ENCODE assay signal across 11 mouse cellular contexts in genomic region chr7:126762471-126763008, GRCm38 (mm10). TPM values are rescaled to one million over a fixed set of nuclear protein-coding genes. Genes with fewer than 3 reads are reported as not detected.
DNase-seq lines count a peak whose midpoint lies in the region; ATAC-seq and TF ChIP-seq lines count a peak whose summit lies in the region.
"Had no signal": no experiment of that assay in that cellular context is flagged by ENCODE, and none has a peak within 500 bp of the region (broad histone marks: within the 10 kb centered on the region; RNA-seq: fewer than 3 reads in every experiment).

No protein-coding gene starts in this region.

- H3K27ac ChIP-seq in heart, embryonic 10.5 days, result peak overlapping the region; percentile 49; the same call in 1 of the 2 replicates
- H3K27ac ChIP-seq in forebrain, embryonic 14.5 days (ENCODE audit: low read depth, low read length), result peak overlapping the region; percentile 75
- 0 out of 2 replicates have a peak overlapping the region, but pooled peaks have one; percentile 40 for H3K27ac ChIP-seq in liver, postnatal 0 days (ENCODE audit: low read depth)
- H3K27ac ChIP-seq in kidney, embryonic 14.5 days (ENCODE audit: low read depth, low read length), result no peak overlapping the region

- WGBS in heart, embryonic 10.5 days, result 57% methylated on average over 17 of the region's 17 CpGs
- 57% methylated on average over 17 of the region's 17 CpGs for WGBS in forebrain, embryonic 14.5 days
- WGBS in liver, postnatal 0 days (ENCODE audit: insufficient replicate concordance), result 62% methylated on average over 17 of the region's 17 CpGs
- WGBS in kidney, embryonic 14.5 days, result 67% methylated on average over 17 of the region's 17 CpGs

- ATAC-seq in forebrain, embryonic 14.5 days, result no peak
- no peak for ATAC-seq in liver, postnatal 0 days
- ATAC-seq in kidney, embryonic 14.5 days (ENCODE audit: low FRiP score, low TSS enrichment), result no peak

- peaks cover 51% of the 10 kb centered on the region for H3K36me3 ChIP-seq in heart, embryonic 10.5 days
- peaks cover 67% of the 10 kb centered on the region for H3K36me3 ChIP-seq in E14TG2a.4 (ENCODE audit: insufficient read depth, low read length)
- H3K36me3 ChIP-seq in forebrain, embryonic 14.5 days (ENCODE audit: control insufficient read depth, insufficient read depth, low read length), result peaks cover 54% of the 10 kb centered on the region
- peaks cover 40% of the 10 kb centered on the region for H3K36me3 ChIP-seq in liver, postnatal 0 days (replicated peaks; ENCODE audit: insufficient read depth, low read length)
- peaks cover 62% of the 10 kb centered on the region for H3K36me3 ChIP-seq in kidney, embryonic 14.5 days (ENCODE audit: control insufficient read depth, insufficient read depth, low read length)

- H3K4me3 ChIP-seq in heart, embryonic 10.5 days, result no peak overlapping the region
- H3K4me3 ChIP-seq in E14TG2a.4 (replicated peaks; ENCODE audit: low read length), result peak overlapping the region; percentile 35
- H3K4me3 ChIP-seq in forebrain, embryonic 14.5 days (ENCODE audit: low read depth, low read length), result no peak overlapping the region
- no peak overlapping the region for H3K4me3 ChIP-seq in liver, postnatal 0 days (ENCODE audit: low read depth, low read length)
- H3K4me3 ChIP-seq in kidney, embryonic 14.5 days (ENCODE audit: low read length), result no peak overlapping the region

- TF ChIP-seq CTCF in E14TG2a.4 (conservative IDR thresholded peaks at IDR 0.05; ENCODE audit: low read length), result no peak
- no peak for TF ChIP-seq CTCF in liver, postnatal 0 days (IDR thresholded peaks at IDR 0.05; ENCODE audit: low read depth)

- DNase-seq in heart, embryonic 10.5 days (ENCODE audit: low spot score), result no peak
- DNase-seq in heart, adult 8-10 months (ENCODE audit: low spot score), result no peak
- DNase-seq in forebrain, embryonic 14.5 days (ENCODE audit: low spot score), result peak; percentile 40
- no peak for DNase-seq in liver, postnatal 0 days
- no peak for DNase-seq in yolk sac, embryonic 10.5 days (ENCODE audit: low spot score)
- DNase-seq in gastrocnemius, postnatal 25 days, result no peak
- DNase-seq: thymus, postnatal 25 days had no signal

- peak overlapping the region; percentile 6; the same call in 1 of the 2 replicates for H3K9ac ChIP-seq in forebrain, embryonic 14.5 days (ENCODE audit: low read length)
- H3K9ac ChIP-seq in liver, postnatal 0 days (replicated peaks), result no peak overlapping the region
- no peak overlapping the region for H3K9ac ChIP-seq in kidney, embryonic 14.5 days (ENCODE audit: low read depth, low read length)

- H3K4me1 ChIP-seq in heart, embryonic 10.5 days, result peaks cover 66% of the 10 kb centered on the region
- peaks cover 86% of the 10 kb centered on the region for H3K4me1 ChIP-seq in E14TG2a.4 (replicated peaks; ENCODE audit: low read depth, low read length)
- peaks cover 14% of the 10 kb centered on the region for H3K4me1 ChIP-seq in forebrain, embryonic 14.5 days (ENCODE audit: control insufficient read depth, insufficient read depth, low read length)
- H3K4me1 ChIP-seq in liver, postnatal 0 days (ENCODE audit: insufficient read depth), result peaks cover 40% of the 10 kb centered on the region
- H3K4me1 ChIP-seq in kidney, embryonic 14.5 days (ENCODE audit: control insufficient read depth, insufficient read depth, low read length), result peaks cover 16% of the 10 kb centered on the region; the same call in 1 of the 2 replicates

- no peaks in the 10 kb centered on the region for H3K27me3 ChIP-seq in heart, embryonic 10.5 days (ENCODE audit: insufficient read depth, poor library complexity, severe bottlenecking)
- H3K27me3 ChIP-seq in E14TG2a.4 (ENCODE audit: insufficient read depth, low read length), result no peaks in the 10 kb centered on the region
- no peaks in the 10 kb centered on the region for H3K27me3 ChIP-seq in forebrain, embryonic 14.5 days (replicated peaks; ENCODE audit: control insufficient read depth, insufficient read depth, low read length)
- no peaks in the 10 kb centered on the region for H3K27me3 ChIP-seq in liver, postnatal 0 days (ENCODE audit: insufficient read depth, low read length)
- H3K27me3 ChIP-seq in kidney, embryonic 14.5 days (ENCODE audit: control insufficient read depth, insufficient read depth, low read length), result no peaks in the 10 kb centered on the region
- H3K27me3 ChIP-seq: megakaryocyte, embryonic 14.5 days had no signal

- no peaks in the 10 kb centered on the region for H3K9me3 ChIP-seq in heart, embryonic 10.5 days
- H3K9me3 ChIP-seq in E14TG2a.4 (ENCODE audit: low read length), result no peaks in the 10 kb centered on the region
- H3K9me3 ChIP-seq in forebrain, embryonic 14.5 days (replicated peaks; ENCODE audit: control insufficient read depth, low read length), result no peaks in the 10 kb centered on the region
- no peaks in the 10 kb centered on the region for H3K9me3 ChIP-seq in liver, postnatal 0 days (ENCODE audit: low read length)
- H3K9me3 ChIP-seq in kidney, embryonic 14.5 days (ENCODE audit: control insufficient read depth, low read length), result no peaks in the 10 kb centered on the region
- H3K9me3 ChIP-seq: megakaryocyte, embryonic 14.5 days had no signal

- peak overlapping the region; percentile 23 for H3K4me2 ChIP-seq in forebrain, embryonic 14.5 days (ENCODE audit: low read length)
- H3K4me2 ChIP-seq in liver, postnatal 0 days (ENCODE audit: low read depth, low read length), result no peak overlapping the region
- no peak overlapping the region for H3K4me2 ChIP-seq in kidney, embryonic 14.5 days (replicated peaks; ENCODE audit: low read depth, low read length)

- TF ChIP-seq EP300 in liver, postnatal 0 days (IDR thresholded peaks at IDR 0.05; ENCODE audit: low read depth), result no peak

RNA-seq across cellular contexts. Expression of gene Mapk3, which starts 3.1 kb away (rescaled TPM):
- polyA plus RNA-seq in heart, embryonic 10.5 days (2016; fragmentation: Nextera tagmentation; extraction: Ambion mirVana), result 59.6 and 69.8 TPM in 2 replicates
- total RNA-seq in heart, adult 8-10 months (2022), result 10 to 100 TPM; 46.5 to 52.3 (median 50.4) TPM
- polyA plus RNA-seq in forebrain, embryonic 14.5 days (2014; fragmentation: Nextera tagmentation; extraction: Ambion mirVana), result 90.8 and 99.7 TPM in 2 replicates
- polyA plus RNA-seq in liver, postnatal 0 days (2015; fragmentation: Nextera tagmentation; extraction: Ambion mirVana), result 20.3 and 21.0 TPM in 2 replicates
- 55.0 and 79.2 TPM in 2 replicates for polyA plus RNA-seq in kidney, embryonic 14.5 days (2014; fragmentation: Nextera tagmentation; extraction: Ambion mirVana)
- total RNA-seq in gastrocnemius, postnatal 25 days (2021), result 10 to 100 TPM; 21.4 to 23.8 TPM

RNA-seq across cellular contexts. Expression of gene Gdpd3, which starts 3.6 kb away (rescaled TPM):
- 1.3 and 1.5 TPM in 2 replicates for polyA plus RNA-seq in heart, embryonic 10.5 days (2016; fragmentation: Nextera tagmentation; extraction: Ambion mirVana)
- 1 to 10 TPM; 1.3 to 2.2 (median 1.8) TPM for total RNA-seq in heart, adult 8-10 months (2022)
- 1.2 and 1.3 TPM in 2 replicates for polyA plus RNA-seq in forebrain, embryonic 14.5 days (2014; fragmentation: Nextera tagmentation; extraction: Ambion mirVana)
- polyA plus RNA-seq in liver, postnatal 0 days (2015; fragmentation: Nextera tagmentation; extraction: Ambion mirVana), result 0.77 and 1.6 TPM in 2 replicates
- polyA plus RNA-seq in kidney, embryonic 14.5 days (2014; fragmentation: Nextera tagmentation; extraction: Ambion mirVana), result 2.0 and 2.6 TPM in 2 replicates
- total RNA-seq in gastrocnemius, postnatal 25 days (2021), result 1 to 10 TPM in 1 of 2 experiments, under 1 TPM in 1; 0.49 to 1.6 TPM

RNA-seq across cellular contexts. Expression of gene Ypel3, which starts 14.2 kb away (rescaled TPM):
- 43.4 and 66.0 TPM in 2 replicates for polyA plus RNA-seq in heart, embryonic 10.5 days (2016; fragmentation: Nextera tagmentation; extraction: Ambion mirVana)
- 10 to 100 TPM; 46.6 to 99.6 (median 72.6) TPM for total RNA-seq in heart, adult 8-10 months (2022)
- polyA plus RNA-seq in forebrain, embryonic 14.5 days (2014; fragmentation: Nextera tagmentation; extraction: Ambion mirVana), result 206 and 230 TPM in 2 replicates
- polyA plus RNA-seq in liver, postnatal 0 days (2015; fragmentation: Nextera tagmentation; extraction: Ambion mirVana), result 65.0 and 74.7 TPM in 2 replicates
- 87.5 and 94.5 TPM in 2 replicates for polyA plus RNA-seq in kidney, embryonic 14.5 days (2014; fragmentation: Nextera tagmentation; extraction: Ambion mirVana)
- 10 to 100 TPM; 63.8 to 69.0 TPM for total RNA-seq in gastrocnemius, postnatal 25 days (2021)

RNA-seq across cellular contexts. Expression of gene Tbx6, which starts 18.7 kb away (rescaled TPM):
- polyA plus RNA-seq in heart, embryonic 10.5 days (2016; fragmentation: Nextera tagmentation; extraction: Ambion mirVana), result 0.23 and 0.53 TPM in 2 replicates
- under 1 TPM; 0.40 to 0.49 (median 0.42) TPM for total RNA-seq in heart, adult 8-10 months (2022)
- polyA plus RNA-seq in forebrain, embryonic 14.5 days (2014; fragmentation: Nextera tagmentation; extraction: Ambion mirVana), result 0.42 and 0.47 TPM in 2 replicates
- 0.14 and 0.29 TPM in 2 replicates for polyA plus RNA-seq in liver, postnatal 0 days (2015; fragmentation: Nextera tagmentation; extraction: Ambion mirVana)
- 0.24 and 0.36 TPM in 2 replicates for polyA plus RNA-seq in kidney, embryonic 14.5 days (2014; fragmentation: Nextera tagmentation; extraction: Ambion mirVana)
- total RNA-seq in gastrocnemius, postnatal 25 days (2021), result under 1 TPM; 0.20 to 0.62 TPM
- total RNA-seq: hematopoietic stem cell, adult 5-6 weeks had no signal

RNA-seq across cellular contexts. Expression of gene Ppp4c, which starts 29.8 kb away (rescaled TPM):
- 233 and 325 TPM in 2 replicates for polyA plus RNA-seq in heart, embryonic 10.5 days (2016; fragmentation: Nextera tagmentation; extraction: Ambion mirVana)
- 10 to 100 TPM; 32.7 to 36.8 (median 34.5) TPM for total RNA-seq in heart, adult 8-10 months (2022)
- 231 and 256 TPM in 2 replicates for polyA plus RNA-seq in forebrain, embryonic 14.5 days (2014; fragmentation: Nextera tagmentation; extraction: Ambion mirVana)
- 69.9 and 72.1 TPM in 2 replicates for polyA plus RNA-seq in liver, postnatal 0 days (2015; fragmentation: Nextera tagmentation; extraction: Ambion mirVana)
- 294 and 371 TPM in 2 replicates for polyA plus RNA-seq in kidney, embryonic 14.5 days (2014; fragmentation: Nextera tagmentation; extraction: Ambion mirVana)
- 10 to 100 TPM; 21.7 to 26.8 TPM for total RNA-seq in gastrocnemius, postnatal 25 days (2021)
